Mouse (Mus musculus) CH12.LX (cell line): ENCODE data around the gene Lamc3. TPM values are rescaled to one million over a fixed set of nuclear protein-coding genes. Genes with fewer than 3 reads are reported as not detected.

Experiments
- DNase-seq: peaks from one replicate; pipeline ENCODE4 v3.0.0-alpha.2; 2013; ENCODE audit errors: extremely low read depth
- H3K27ac ChIP-seq: 2 replicates; pipeline ENCODE4 v1.5.1; 2012; ENCODE audit warnings: low read depth, mild to moderate bottlenecking, control low read depth, moderate library complexity; ENCODE audit not compliant: insufficient read depth
- H3K27me3 ChIP-seq: replicated peaks from 2 replicates; pipeline ENCODE3; 2012; ENCODE audit warnings: inconsistent platforms
- H3K36me3 ChIP-seq, 2 experiments: replicated peaks in 1 of 2; 2 replicates each; pipeline versions ENCODE3 to v1.6.1; 2012; ENCODE audit warnings: inconsistent platforms in 1 of 2, low read length in 1 of 2, mild to moderate bottlenecking in 1 of 2, mixed read lengths in 1 of 2, moderate library complexity in 1 of 2; ENCODE audit not compliant: control insufficient read depth in 1 of 2, insufficient read depth in 1 of 2
- H3K4me1 ChIP-seq, 2 experiments: 2 replicates each; pipeline ENCODE4 v1.6.1; 2012; ENCODE audit warnings: inconsistent platforms in 1 of 2, moderate library complexity in 1 of 2; ENCODE audit not compliant: insufficient read depth in 2 of 2, control insufficient read depth in 1 of 2
- H3K4me2 ChIP-seq: 2 replicates; pipeline ENCODE4 v1.6.1; 2012; ENCODE audit warnings: low read depth, mild to moderate bottlenecking, control low read depth; ENCODE audit not compliant: poor library complexity, insufficient read depth, severe bottlenecking
- H3K4me3 ChIP-seq, 3 experiments: fragments of 150-350 bp in 1 of 3; sonication (generic) in 1 of 3; replicated peaks in 1 of 3; 2 replicates each; pipeline versions ENCODE3 to v1.5.1; 2011 to 2012; ENCODE audit warnings: low read depth in 2 of 3, low read length in 2 of 3, mild to moderate bottlenecking in 2 of 3, moderate library complexity in 2 of 3, control low read depth in 1 of 3, improper control_type of control experiment in 1 of 3, inconsistent platforms in 1 of 3, mixed read lengths in 1 of 3; ENCODE audit not compliant: poor library complexity in 1 of 3
- H3K79me2 ChIP-seq: replicated peaks from 2 replicates; pipeline ENCODE4 v1.6.1; 2012; ENCODE audit warnings: mild to moderate bottlenecking, moderate library complexity; ENCODE audit not compliant: control insufficient read depth, poor library complexity, insufficient read depth, severe bottlenecking; ENCODE audit errors: extremely low read depth
- H3K9ac ChIP-seq: 2 replicates; pipeline ENCODE4 v1.6.1; 2012; ENCODE audit warnings: low read depth, mild to moderate bottlenecking, control low read depth, moderate library complexity; ENCODE audit not compliant: insufficient read depth
- H3K9me3 ChIP-seq: replicated peaks from 2 replicates; pipeline ENCODE3; 2012; ENCODE audit warnings: low read length, inconsistent platforms, mixed read lengths
- BHLHE40 ChIP-seq: IDR thresholded peaks from 2 replicates; pipeline ENCODE4 v1.6.1; 2011; ENCODE audit warnings: mild to moderate bottlenecking, low read depth, low read length, improper control_type of control experiment
- CTCF ChIP-seq, 2 experiments: IDR thresholded peaks in 1 of 2; conservative IDR thresholded peaks in 1 of 2; 2 replicates each; pipeline ENCODE4 v1.5.1; 2011 to 2012; ENCODE audit warnings: low read depth in 2 of 2, low read length in 2 of 2, improper control_type of control experiment in 1 of 2, inconsistent platforms in 1 of 2, mild to moderate bottlenecking in 1 of 2, moderate library complexity in 1 of 2
- ELF1 ChIP-seq: IDR thresholded peaks from 2 replicates; pipeline ENCODE4 v1.6.1; 2014; ENCODE audit warnings: low read depth, mild to moderate bottlenecking, inconsistent platforms, low read length, improper control_type of control experiment
- EP300 ChIP-seq: IDR thresholded peaks from 2 replicates; pipeline ENCODE4 v1.6.1; 2011; ENCODE audit warnings: low read length, improper control_type of control experiment
- IRF4 ChIP-seq: IDR thresholded peaks from 2 replicates; pipeline ENCODE4 v1.6.1; 2014; ENCODE audit warnings: low read depth, mild to moderate bottlenecking, inconsistent platforms, low read length, improper control_type of control experiment
- JUND ChIP-seq: conservative IDR thresholded peaks from 2 replicates; pipeline ENCODE4 v1.6.1; 2011; ENCODE audit warnings: low read depth, low read length, improper control_type of control experiment
- MAX ChIP-seq: IDR thresholded peaks from 2 replicates; pipeline ENCODE4 v1.6.1; 2011; ENCODE audit warnings: low read length, improper control_type of control experiment
- MAZ ChIP-seq: IDR thresholded peaks from 2 replicates; pipeline ENCODE4 v1.6.1; 2012; ENCODE audit warnings: low read depth, mild to moderate bottlenecking, inconsistent platforms, low read length, improper control_type of control experiment, moderate library complexity
- MXI1 ChIP-seq: IDR thresholded peaks from 2 replicates; pipeline ENCODE4 v1.6.1; 2011; ENCODE audit warnings: mild to moderate bottlenecking, low read depth, low read length, improper control_type of control experiment
- MYC ChIP-seq: IDR thresholded peaks from 2 replicates; pipeline ENCODE4 v1.6.1; 2011; ENCODE audit warnings: low read depth, mild to moderate bottlenecking, improper control_type of control experiment, low read length
- NRF1 ChIP-seq: IDR thresholded peaks from 2 replicates; pipeline ENCODE4 v1.6.1; 2014; ENCODE audit warnings: low read depth, mild to moderate bottlenecking, inconsistent platforms, low read length, improper control_type of control experiment, moderate library complexity
- POLR2A ChIP-seq: IDR thresholded peaks from 2 replicates; pipeline ENCODE4 v1.6.1; 2011; ENCODE audit warnings: low read depth, mild to moderate bottlenecking, improper control_type of control experiment, low read length
- POLR2AphosphoS2 ChIP-seq: IDR thresholded peaks from 2 replicates; pipeline ENCODE4 v1.6.1; 2011; ENCODE audit warnings: low read depth, low read length, improper control_type of control experiment
- RAD21 ChIP-seq: IDR thresholded peaks from 2 replicates; pipeline ENCODE4 v1.6.1; 2011; ENCODE audit warnings: low read depth, mild to moderate bottlenecking, low read length, improper control_type of control experiment, moderate library complexity
- SIN3A ChIP-seq: IDR thresholded peaks from 2 replicates; pipeline ENCODE4 v1.6.1; 2012; ENCODE audit warnings: low read length, improper control_type of control experiment, inconsistent platforms
- TBP ChIP-seq: conservative IDR thresholded peaks from 2 replicates; pipeline ENCODE4 v1.6.1; 2011; ENCODE audit warnings: low read depth, low read length, improper control_type of control experiment
- USF1 ChIP-seq: IDR thresholded peaks from 2 replicates; pipeline ENCODE4 v1.6.1; 2014; ENCODE audit warnings: low read depth, mild to moderate bottlenecking, inconsistent platforms, low read length, improper control_type of control experiment
- ZC3H11A ChIP-seq: IDR thresholded peaks from 2 replicates; pipeline ENCODE4 v1.6.1; 2012; ENCODE audit warnings: low read depth, mild to moderate bottlenecking, inconsistent platforms, low read length, improper control_type of control experiment
- ZMIZ1 ChIP-seq: IDR thresholded peaks from 2 replicates; pipeline ENCODE4 v1.6.1; 2012; ENCODE audit warnings: low read depth, mild to moderate bottlenecking, inconsistent platforms, low read length, improper control_type of control experiment
- dilution Hi-C: fragments of 300-500 bp; cut with MboI; formaldehyde crosslinking; loops from 2 replicates; pipeline ENCODE4 v1.14.3; 2020; ENCODE audit warnings: low sequenced_read_pairs; ENCODE audit not compliant: extremely low pct_unique_long_range_greater_than_20kb, extremely low pct_ligation_motif_present
- in situ Hi-C: fragments of 300-500 bp; cut with MboI; formaldehyde crosslinking; loops from 3 replicates; pipeline ENCODE4 v1.14.3; 2019; ENCODE audit warnings: low sequenced_read_pairs, low pct_ligation_motif_present, low pct_unique_long_range_greater_than_20kb, mixed read lengths
- polyA plus RNA-seq: library from polyadenylated mRNA; unstranded; fragments of >175 nt; gene quantifications from 2 replicates; pipeline ENCODE4 v1.2.1, GENCODE M21; 2012; ENCODE audit warnings: low read depth; ENCODE audit not compliant: insufficient read length
- total RNA-seq, 2 experiments: library from RNA; depleted of rRNA; stranded (reverse); fragments of 300-350 nt in 1 of 2; fragments of >200 nt in 1 of 2; gene quantifications; 2 replicates each; pipeline ENCODE4 v1.2.3; 2012 to 2014

Lamc3 gene
- total and polyA plus RNA-seq, 3 experiments: not detected

- TF ChIP-seq USF1: no peak
- TF ChIP-seq MAX: no peak
- no peak for TF ChIP-seq MAZ
- no peak for TF ChIP-seq ZMIZ1
- TF ChIP-seq SIN3A: no peak
- no peak for TF ChIP-seq TBP
- no peak for TF ChIP-seq ELF1
- TF ChIP-seq MXI1: no peak
- TF ChIP-seq CTCF (conservative IDR thresholded peaks at IDR 0.05 in 1 of 2, IDR thresholded peaks at IDR 0.05 in 1 of 2; ENCODE audit: low read depth in 2 of 2, low read length in 2 of 2): no peak
- no peak for TF ChIP-seq BHLHE40
- no peak for TF ChIP-seq IRF4
- no peak for TF ChIP-seq EP300
- TF ChIP-seq MYC: no peak
- Histone ChIP-seq H3K4me3 (no peak overlapping the region), H3K27ac (no peak overlapping the region), H3K9me3 (no peaks in the 10 kb centered on the region), H3K9ac (no peak overlapping the region), H3K4me2 (no peak overlapping the region), H3K36me3 (no peaks in the 10 kb centered on the region), H3K79me2 (no peaks in the 10 kb centered on the region), H3K27me3 (peaks cover 89% of the 10 kb centered on the region), H3K4me1 (no peaks in the 10 kb centered on the region)
- in situ Hi-C loops: no loop called here
- DNase-seq: no peak
- dilution Hi-C loops: no loop called here
These were observed 48.0 kb downstream of the Lamc3 start for GRCm38 (mm10) chr2:31935054-31935453.

- H3K4me2 ChIP-seq: no peak overlapping the region
- no peaks in the 10 kb centered on the region for H3K36me3 ChIP-seq
- no peaks in the 10 kb centered on the region for H3K79me2 ChIP-seq
- no peaks in the 10 kb centered on the region for H3K9me3 ChIP-seq
- no peak for DNase-seq
- in situ Hi-C loops: no loop called here
- H3K27ac ChIP-seq: no peak overlapping the region
- no peaks in the 10 kb centered on the region for H3K4me1 ChIP-seq
- H3K4me3 ChIP-seq: no peak overlapping the region
- no peak overlapping the region for H3K9ac ChIP-seq
- H3K27me3 ChIP-seq: peaks cover 78% of the 10 kb centered on the region
- TF ChIP-seq ELF1: no peak
- TF ChIP-seq POLR2AphosphoS2: no peak
- no peak for TF ChIP-seq NRF1
- no peak for TF ChIP-seq EP300
- no peak for TF ChIP-seq POLR2A
- no peak for TF ChIP-seq MAZ
- TF ChIP-seq CTCF (conservative IDR thresholded peaks at IDR 0.05 in 1 of 2, IDR thresholded peaks at IDR 0.05 in 1 of 2; ENCODE audit: low read depth in 2 of 2, low read length in 2 of 2): no peak
- TF ChIP-seq RAD21: no peak
- TF ChIP-seq MXI1: no peak
- no peak for TF ChIP-seq JUND
- TF ChIP-seq ZC3H11A: no peak
- dilution Hi-C loops: no loop called here
These were observed 51.2 kb downstream of the Lamc3 start for GRCm38 (mm10) chr2:31938298-31938697.
